Mouse (Mus musculus) erythroblast, embryonic 14.5 days (primary cell): ENCODE measurements around the gene E130309D02Rik. TPM values are rescaled to one million over a fixed set of nuclear protein-coding genes. Genes with fewer than 3 reads are reported as not detected.

Experiments
- H3K27me3 ChIP-seq: 2 replicates; pipeline ENCODE4 v1.6.1; 2012; ENCODE audit warnings: inconsistent platforms; ENCODE audit not compliant: control insufficient read depth
- H3K36me3 ChIP-seq: 2 replicates; pipeline ENCODE4 v1.6.1; 2012; ENCODE audit warnings: mild to moderate bottlenecking, inconsistent platforms; ENCODE audit not compliant: control insufficient read depth
- H3K4me1 ChIP-seq: 2 replicates; pipeline ENCODE4 v1.6.1; 2012; ENCODE audit warnings: inconsistent platforms; ENCODE audit not compliant: control insufficient read depth
- H3K4me3 ChIP-seq: replicated peaks from 2 replicates; pipeline ENCODE3; 2012; ENCODE audit warnings: moderate library complexity, mild to moderate bottlenecking, inconsistent platforms
- H3K9me3 ChIP-seq: 2 replicates; pipeline ENCODE4 v1.6.1; 2012; ENCODE audit warnings: low read length, inconsistent platforms, mixed read lengths; ENCODE audit not compliant: control insufficient read depth
- GATA1 ChIP-seq: IDR thresholded peaks from 2 replicates; pipeline ENCODE4 v1.6.1; 2012; ENCODE audit warnings: low read length, inconsistent platforms, mixed read lengths
- TAL1 ChIP-seq: IDR thresholded peaks from 3 replicates; pipeline ENCODE4 v1.6.1; 2012; ENCODE audit warnings: low read length, inconsistent platforms, mixed read lengths
- polyA plus RNA-seq: library from polyadenylated mRNA; stranded (reverse); fragments of >175 nt; gene quantifications from 2 replicates; pipeline ENCODE4 v1.2.3, GENCODE M21; 2012

The E130309D02Rik gene
- polyA plus RNA-seq, 1 experiment = 10.0 TPM

GRCm38 (mm10) chr5:143346367-143346766 is 31.2 kb upstream of the E130309D02Rik start:
- Histone ChIP-seq H3K4me1 (no peaks in the 10 kb centered on the region), H3K4me3 (no peak overlapping the region), H3K27me3 (peaks cover 3% of the 10 kb centered on the region), H3K36me3 (no peaks in the 10 kb centered on the region), H3K9me3 (peaks cover 12% of the 10 kb centered on the region)
- TF ChIP-seq TAL1 (no peak), GATA1 (no peak)

- H3K9me3 ChIP-seq = no peaks in the 10 kb centered on the region
- no peaks in the 10 kb centered on the region for H3K36me3 ChIP-seq
- peaks cover 5% of the 10 kb centered on the region for H3K27me3 ChIP-seq
- H3K4me1 ChIP-seq = no peaks in the 10 kb centered on the region
- H3K4me3 ChIP-seq = no peak overlapping the region
- TF ChIP-seq TAL1 (no peak), GATA1 (no peak)
Observed at GRCm38 (mm10) chr5:143339603-143340002, 24.4 kb upstream of the E130309D02Rik start.

- TF ChIP-seq TAL1 (no peak), GATA1 (no peak)
- Histone ChIP-seq H3K4me1 (peaks cover 2% of the 10 kb centered on the region; the same call in 1 of the 2 replicates), H3K27me3 (peaks cover 4% of the 10 kb centered on the region), H3K9me3 (no peaks in the 10 kb centered on the region), H3K36me3 (no peaks in the 10 kb centered on the region), H3K4me3 (no peak overlapping the region)
Observed at GRCm38 (mm10) chr5:143336559-143336958, 21.4 kb upstream of the E130309D02Rik start.

- no peak overlapping the region for H3K4me3 ChIP-seq
- TF ChIP-seq TAL1 (no peak), GATA1 (no peak)
- no peaks in the 10 kb centered on the region for H3K36me3 ChIP-seq
Observed at GRCm38 (mm10) chr5:143335089-143335460, 19.9 kb upstream of the E130309D02Rik start.

DNA sequence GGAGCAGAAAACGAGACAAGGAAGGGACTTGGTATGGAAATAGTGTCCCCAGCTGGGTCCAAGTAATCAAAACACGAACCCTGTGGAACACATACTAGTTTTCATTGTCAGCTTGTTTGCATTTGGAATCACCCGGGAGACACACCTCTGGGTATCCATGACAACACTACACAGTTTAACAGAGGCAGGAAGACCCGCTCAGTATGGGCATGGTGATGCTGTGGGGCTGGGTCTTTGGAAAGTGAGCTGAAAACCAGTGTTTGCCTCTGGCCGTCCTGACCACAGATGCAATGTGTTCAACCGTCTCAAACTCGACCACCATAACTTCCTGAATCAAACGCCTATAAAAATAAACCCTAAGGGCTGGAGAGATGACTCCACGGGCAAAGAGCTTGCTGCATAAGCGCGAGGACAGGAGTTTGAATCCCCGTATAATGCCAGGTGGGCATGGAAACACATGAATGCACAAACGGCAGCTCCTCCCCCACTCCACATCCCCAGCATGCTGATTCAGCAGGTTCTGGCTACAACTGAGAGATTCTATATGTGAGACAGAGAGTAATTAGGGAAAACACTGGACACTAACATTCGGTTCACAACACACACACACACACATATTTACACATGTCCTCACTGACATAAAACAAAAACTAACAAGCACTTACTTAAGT is 19.4 kb upstream of the E130309D02Rik start:
- H3K4me1 ChIP-seq = peaks cover 10% of the 10 kb centered on the region
- H3K27me3 ChIP-seq = peaks cover 4% of the 10 kb centered on the region; the same call in 1 of the 2 replicates
- no peak for TF ChIP-seq TAL1
- TF ChIP-seq GATA1 = no peak
- H3K9me3 ChIP-seq = no peaks in the 10 kb centered on the region
- H3K4me3 ChIP-seq = no peak overlapping the region
- H3K36me3 ChIP-seq = no peaks in the 10 kb centered on the region

More at GRCm38 (mm10) chr5:143335089-143335460, 19.9 kb upstream of the E130309D02Rik start:
- Histone ChIP-seq H3K27me3 (peaks cover 4% of the 10 kb centered on the region; the same call in 1 of the 2 replicates), H3K9me3 (no peaks in the 10 kb centered on the region), H3K4me1 (peaks cover 5% of the 10 kb centered on the region)

GRCm38 (mm10) chr5:143333872-143334271 is 18.7 kb upstream of the E130309D02Rik start:
- Histone ChIP-seq H3K36me3 (no peaks in the 10 kb centered on the region), H3K4me3 (no peak overlapping the region), H3K9me3 (no peaks in the 10 kb centered on the region), H3K27me3 (peaks cover 4% of the 10 kb centered on the region; the same call in 1 of the 2 replicates), H3K4me1 (peaks cover 12% of the 10 kb centered on the region)
- TF ChIP-seq TAL1 = no peak
- TF ChIP-seq GATA1 = no peak

GRCm38 (mm10) chr5:143328690-143329495 is 13.7 kb upstream of the E130309D02Rik start, which contains the start of gene Zdhhc4:
Gene Zdhhc4, minus strand, starts transcription at chr5:143329256.
- Histone ChIP-seq H3K36me3 (peaks cover 35% of the 10 kb centered on the region), H3K4me3 (peak within 1 kb of the TSS; percentile 79), H3K4me1 (peaks cover 29% of the 10 kb centered on the region), H3K27me3 (no peaks in the 10 kb centered on the region), H3K9me3 (no peaks in the 10 kb centered on the region)
- no peak for TF ChIP-seq GATA1
- TF ChIP-seq TAL1 = no peak

DNA sequence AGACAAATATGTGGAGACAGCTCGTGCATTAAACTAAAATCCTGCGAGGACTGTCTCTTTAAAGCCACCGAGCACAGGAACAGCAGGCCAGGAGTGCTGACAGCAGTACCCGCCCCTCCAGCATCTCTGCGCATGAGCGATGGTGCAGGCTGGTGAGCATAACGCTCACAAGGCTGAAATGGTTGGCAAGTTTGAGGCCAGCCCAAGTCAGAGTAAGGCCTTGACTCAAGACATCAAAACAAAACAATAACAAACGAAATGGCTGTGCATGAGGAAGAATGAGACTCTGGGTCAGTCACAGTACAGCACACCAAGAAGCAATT is 2.1 kb upstream of the E130309D02Rik start:
- Histone ChIP-seq H3K27me3 (no peaks in the 10 kb centered on the region), H3K36me3 (peaks cover 81% of the 10 kb centered on the region), H3K4me1 (peaks cover 34% of the 10 kb centered on the region), H3K4me3 (no peak overlapping the region), H3K9me3 (no peaks in the 10 kb centered on the region)
- TF ChIP-seq TAL1 = no peak
- no peak for TF ChIP-seq GATA1

GRCm38 (mm10) chr5:143316605-143317287 is 1.6 kb upstream of the E130309D02Rik start:
- TF ChIP-seq GATA1 (no peak), TAL1 (no peak)
- no peaks in the 10 kb centered on the region for H3K27me3 ChIP-seq
- no peaks in the 10 kb centered on the region for H3K9me3 ChIP-seq
- peaks cover 81% of the 10 kb centered on the region for H3K36me3 ChIP-seq
- peaks cover 38% of the 10 kb centered on the region for H3K4me1 ChIP-seq
- H3K4me3 ChIP-seq = no peak overlapping the region
